Mouse (Mus musculus): ENCODE measurements around the gene Iqsec1. TPM values are rescaled to one million over a fixed set of nuclear protein-coding genes. Genes with fewer than 3 reads are reported as not detected.
A peak's percentile ranks its signal among the peaks of the same experiment; 100 is the strongest.

The Iqsec1 gene
- total and polyA plus RNA-seq, 3 experiments, result 2.0 to 48.2 (median 39.2) TPM

- H3K4me3 ChIP-seq (ENCODE audit: low read depth, low read length), result peak overlapping the region; percentile 83
Measured at GRCm38 (mm10) chr6:90619936-90620335, 368.5 kb downstream of the Iqsec1 start.

GRCm38 (mm10) chr6:90618821-90619636, 369.5 kb downstream of the Iqsec1 start:
- DNase-seq (ENCODE audit: low spot score) (peak; percentile 32), ATAC-seq (ENCODE audit: extremely low read depth, insufficient number of reproducible peaks, low FRiP score, poor library complexity, severe bottlenecking) (no peak)
- peak overlapping the region; percentile 83 for H3K4me3 ChIP-seq (ENCODE audit: low read depth, low read length)
- no peaks in the 10 kb centered on the region for H3K9me3 ChIP-seq (replicated peaks)
- H3K36me3 ChIP-seq (replicated peaks), result peaks cover 77% of the 10 kb centered on the region
- H3K4me1 ChIP-seq (ENCODE audit: insufficient read depth, low read depth, low read length), result peaks cover 97% of the 10 kb centered on the region
- TF ChIP-seq GATA1 (IDR thresholded peaks at IDR 0.05; ENCODE audit: borderline replicate concordance, low read length), result no peak
- no peak for TF ChIP-seq GATA2 (IDR thresholded peaks at IDR 0.05; ENCODE audit: borderline replicate concordance, low read depth, low read length)
- no peak for TF ChIP-seq CTCF (IDR thresholded peaks at IDR 0.05; ENCODE audit: low read depth, low read length)
- TF ChIP-seq POLR2AphosphoS5 (IDR thresholded peaks at IDR 0.05; ENCODE audit: insufficient replicate concordance, low read depth, low read length), result no peak
- TF ChIP-seq TAL1 (conservative IDR thresholded peaks at IDR 0.05; ENCODE audit: low read depth, low read length), result no peak
- no peaks in the 10 kb centered on the region for H3K27me3 ChIP-seq (ENCODE audit: insufficient read depth, low read length)

More at GRCm38 (mm10) chr6:90619936-90620335, 368.5 kb downstream of the Iqsec1 start:
- Histone ChIP-seq H3K36me3 (replicated peaks) (peaks cover 77% of the 10 kb centered on the region), H3K27me3 (ENCODE audit: insufficient read depth, low read length) (no peaks in the 10 kb centered on the region), H3K9me3 (replicated peaks) (no peaks in the 10 kb centered on the region), H3K4me1 (ENCODE audit: insufficient read depth, low read depth, low read length) (peaks cover 98% of the 10 kb centered on the region)
- TF ChIP-seq CTCF (IDR thresholded peaks at IDR 0.05; ENCODE audit: low read depth, low read length), result no peak
- TF ChIP-seq TAL1 (conservative IDR thresholded peaks at IDR 0.05; ENCODE audit: low read depth, low read length), result no peak
- DNase-seq (ENCODE audit: low spot score) (peak; percentile 53), ATAC-seq (ENCODE audit: extremely low read depth, insufficient number of reproducible peaks, low FRiP score, poor library complexity, severe bottlenecking) (no peak)

DNA sequence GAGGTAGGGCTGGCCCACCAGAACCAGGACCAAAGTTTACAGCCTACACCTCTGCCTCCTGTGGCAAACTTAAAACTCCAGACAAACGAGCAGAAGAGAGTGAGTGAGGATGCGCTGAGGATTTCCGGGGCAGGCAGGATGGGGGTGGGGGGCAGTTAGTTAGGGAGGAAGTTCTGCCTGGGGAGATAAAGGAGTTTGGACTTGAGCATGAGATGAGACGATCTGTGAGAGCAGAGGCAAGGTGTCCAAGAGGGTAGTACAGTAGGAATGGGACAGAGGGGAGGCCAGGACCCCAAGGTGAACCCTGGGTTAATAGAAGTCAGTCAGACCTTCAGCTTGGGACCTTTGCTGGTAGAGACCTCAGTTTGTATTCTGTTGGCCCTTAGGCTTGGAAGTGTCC, 370.2 kb downstream of the Iqsec1 start:
- Histone ChIP-seq H3K27me3 (ENCODE audit: insufficient read depth, low read length) (no peaks in the 10 kb centered on the region), H3K4me1 (ENCODE audit: insufficient read depth, low read depth, low read length) (peaks cover 95% of the 10 kb centered on the region), H3K9me3 (replicated peaks) (no peaks in the 10 kb centered on the region), H3K4me3 (ENCODE audit: low read depth, low read length) (peak overlapping the region; percentile 83), H3K36me3 (replicated peaks) (peaks cover 81% of the 10 kb centered on the region)
- peak; percentile 70 for DNase-seq (ENCODE audit: low spot score)
- ATAC-seq (ENCODE audit: extremely low read depth, insufficient number of reproducible peaks, low FRiP score, poor library complexity, severe bottlenecking), result peak; percentile 51
- TF ChIP-seq TAL1 (conservative IDR thresholded peaks at IDR 0.05; ENCODE audit: low read depth, low read length) (peak; percentile 73), GATA1 (IDR thresholded peaks at IDR 0.05; ENCODE audit: borderline replicate concordance, low read length) (no peak)

DNA sequence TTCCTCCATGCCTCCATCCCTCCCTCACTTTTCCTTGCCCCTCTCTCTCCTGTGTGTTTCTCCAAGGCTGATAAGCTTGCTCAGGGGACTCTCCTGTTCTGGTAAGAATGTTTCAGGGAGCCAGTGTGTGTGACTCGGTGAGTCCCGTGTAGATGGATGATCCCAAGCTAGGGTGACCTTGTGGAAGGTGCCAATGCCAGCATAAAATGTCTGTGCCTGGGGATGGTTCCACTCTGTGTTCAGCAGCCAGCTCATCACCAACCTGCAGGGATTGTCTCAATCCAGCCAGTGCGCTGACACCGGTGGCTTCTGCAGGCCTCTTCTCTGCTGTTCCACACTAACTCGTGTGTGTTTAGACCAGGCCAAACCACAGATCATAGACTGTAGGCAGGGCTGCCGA, 372.0 kb downstream of the Iqsec1 start:
- TF ChIP-seq GATA1 (IDR thresholded peaks at IDR 0.05; ENCODE audit: borderline replicate concordance, low read length), result no peak
- TF ChIP-seq TAL1 (conservative IDR thresholded peaks at IDR 0.05; ENCODE audit: low read depth, low read length), result no peak
- no peak for TF ChIP-seq GATA2 (IDR thresholded peaks at IDR 0.05; ENCODE audit: borderline replicate concordance, low read depth, low read length)
- no peak for TF ChIP-seq CTCF (IDR thresholded peaks at IDR 0.05; ENCODE audit: low read depth, low read length)
- no peak for TF ChIP-seq POLR2AphosphoS5 (IDR thresholded peaks at IDR 0.05; ENCODE audit: insufficient replicate concordance, low read depth, low read length)
- no peak for DNase-seq (ENCODE audit: low spot score)
- Histone ChIP-seq H3K4me1 (ENCODE audit: insufficient read depth, low read depth, low read length) (peaks cover 95% of the 10 kb centered on the region), H3K9me3 (replicated peaks) (no peaks in the 10 kb centered on the region), H3K36me3 (replicated peaks) (peaks cover 81% of the 10 kb centered on the region), H3K27me3 (ENCODE audit: insufficient read depth, low read length) (0 out of 2 replicates have a peak, but pooled peaks cover 3% of the 10 kb centered on the region), H3K4me3 (ENCODE audit: low read depth, low read length) (peak overlapping the region; percentile 83; the same call in 1 of the 2 replicates)
- no peak for ATAC-seq (ENCODE audit: extremely low read depth, insufficient number of reproducible peaks, low FRiP score, poor library complexity, severe bottlenecking)

DNA sequence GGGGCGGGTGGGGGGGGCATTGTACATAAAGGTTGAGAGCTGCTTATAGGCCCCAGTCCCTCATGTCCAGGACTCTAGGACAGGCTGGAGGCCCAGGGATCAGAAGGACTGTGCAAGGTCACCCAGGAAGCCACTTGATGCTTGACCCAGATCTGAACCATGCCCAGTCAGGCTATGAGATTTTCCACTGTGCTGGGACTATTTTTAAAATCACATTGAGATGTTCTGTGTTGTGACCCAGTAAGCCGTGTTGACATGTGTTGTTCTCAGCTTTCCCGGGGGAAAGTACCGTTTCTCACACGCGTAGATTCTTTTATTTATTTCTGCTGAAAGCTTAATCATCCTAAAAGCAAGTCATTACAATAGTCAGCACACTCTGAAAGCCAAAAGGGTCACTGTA, 372.5 kb downstream of the Iqsec1 start:
- ATAC-seq (ENCODE audit: extremely low read depth, insufficient number of reproducible peaks, low FRiP score, poor library complexity, severe bottlenecking), result no peak
- Histone ChIP-seq H3K9me3 (replicated peaks) (no peaks in the 10 kb centered on the region), H3K4me3 (ENCODE audit: low read depth, low read length) (no peak overlapping the region; the same call in 1 of the 2 replicates), H3K27me3 (ENCODE audit: insufficient read depth, low read length) (0 out of 2 replicates have a peak, but pooled peaks cover 3% of the 10 kb centered on the region), H3K36me3 (replicated peaks) (peaks cover 76% of the 10 kb centered on the region), H3K4me1 (ENCODE audit: insufficient read depth, low read depth, low read length) (peaks cover 94% of the 10 kb centered on the region)
- DNase-seq (ENCODE audit: low spot score), result no peak
- TF ChIP-seq GATA2 (IDR thresholded peaks at IDR 0.05; ENCODE audit: borderline replicate concordance, low read depth, low read length), result no peak
- no peak for TF ChIP-seq POLR2AphosphoS5 (IDR thresholded peaks at IDR 0.05; ENCODE audit: insufficient replicate concordance, low read depth, low read length)
- TF ChIP-seq GATA1 (IDR thresholded peaks at IDR 0.05; ENCODE audit: borderline replicate concordance, low read length), result no peak
- TF ChIP-seq CTCF (IDR thresholded peaks at IDR 0.05; ENCODE audit: low read depth, low read length), result no peak
- no peak for TF ChIP-seq TAL1 (conservative IDR thresholded peaks at IDR 0.05; ENCODE audit: low read depth, low read length)

DNA sequence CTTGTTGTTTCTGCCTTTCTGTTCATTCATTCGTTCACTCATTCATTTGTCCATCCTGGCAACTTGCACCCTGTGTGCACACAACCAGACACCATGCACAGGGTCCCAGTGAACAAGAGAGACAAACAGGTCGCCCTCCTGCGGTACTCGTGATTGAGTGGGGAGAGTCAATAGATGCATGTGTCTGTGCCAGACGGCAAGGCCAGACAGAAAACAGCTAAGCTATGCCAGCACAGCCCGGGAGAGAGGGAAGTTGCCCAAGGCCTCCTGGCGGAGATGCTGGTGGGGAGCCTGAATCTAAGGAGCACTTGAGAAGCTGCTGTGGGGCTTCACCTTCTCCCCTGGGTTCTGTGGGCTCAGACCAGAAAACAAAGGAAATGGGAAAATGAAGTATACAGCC, 373.1 kb downstream of the Iqsec1 start:
- Histone ChIP-seq H3K9me3 (replicated peaks) (no peaks in the 10 kb centered on the region), H3K4me1 (ENCODE audit: insufficient read depth, low read depth, low read length) (peaks cover 93% of the 10 kb centered on the region), H3K36me3 (replicated peaks) (peaks cover 72% of the 10 kb centered on the region), H3K27me3 (ENCODE audit: insufficient read depth, low read length) (0 out of 2 replicates have a peak, but pooled peaks cover 3% of the 10 kb centered on the region), H3K4me3 (ENCODE audit: low read depth, low read length) (no peak overlapping the region)
- DNase-seq (ENCODE audit: low spot score) (no peak), ATAC-seq (ENCODE audit: extremely low read depth, insufficient number of reproducible peaks, low FRiP score, poor library complexity, severe bottlenecking) (no peak)
- TF ChIP-seq POLR2AphosphoS5 (IDR thresholded peaks at IDR 0.05; ENCODE audit: insufficient replicate concordance, low read depth, low read length) (no peak), CTCF (IDR thresholded peaks at IDR 0.05; ENCODE audit: low read depth, low read length) (no peak), TAL1 (conservative IDR thresholded peaks at IDR 0.05; ENCODE audit: low read depth, low read length) (no peak), GATA1 (IDR thresholded peaks at IDR 0.05; ENCODE audit: borderline replicate concordance, low read length) (no peak), GATA2 (IDR thresholded peaks at IDR 0.05; ENCODE audit: borderline replicate concordance, low read depth, low read length) (no peak)
